Mouse (Mus musculus) midbrain, embryonic 13.5 days (tissue): ENCODE data around the gene Rbbp8nl. TPM values are rescaled to one million over a fixed set of nuclear protein-coding genes. Genes with fewer than 3 reads are reported as not detected.

ENCODE experiments used
- ATAC-seq: fragments of 200-750 bp; cut with Nextera tagmentation; 2 replicates; pipeline ENCODE4 v1.8.0; 2017; ENCODE audit warnings: mild to moderate bottlenecking, moderate TSS enrichment, moderate library complexity
- H3K27ac ChIP-seq: fragments of 300-500 bp; sonication (generic); 2 replicates; pipeline ENCODE4 v1.5.1; 2015; ENCODE audit warnings: inconsistent platforms, mild to moderate bottlenecking, moderate library complexity
- H3K27me3 ChIP-seq: fragments of 300-500 bp; sonication (generic); 2 replicates; pipeline ENCODE4 v1.6.1; 2015; ENCODE audit warnings: mild to moderate bottlenecking, inconsistent platforms
- H3K36me3 ChIP-seq: fragments of 300-500 bp; sonication (generic); 2 replicates; pipeline ENCODE4 v1.6.1; 2015; ENCODE audit warnings: mild to moderate bottlenecking, inconsistent platforms
- H3K4me1 ChIP-seq: fragments of 300-500 bp; sonication (generic); replicated peaks from 2 replicates; pipeline ENCODE4 v1.6.1; 2015; ENCODE audit warnings: inconsistent platforms
- H3K4me2 ChIP-seq: fragments of 300-500 bp; sonication (generic); replicated peaks from 2 replicates; pipeline ENCODE4 v1.6.1; 2015; ENCODE audit warnings: moderate library complexity, mild to moderate bottlenecking, inconsistent platforms
- H3K4me3 ChIP-seq: fragments of 300-500 bp; sonication (generic); replicated peaks from 2 replicates; pipeline ENCODE4 v1.5.1; 2015; ENCODE audit warnings: mild to moderate bottlenecking, inconsistent platforms
- H3K9ac ChIP-seq: fragments of 300-500 bp; sonication (generic); replicated peaks from 2 replicates; pipeline ENCODE4 v1.6.1; 2015; ENCODE audit warnings: mild to moderate bottlenecking, inconsistent platforms
- H3K9me3 ChIP-seq: fragments of 300-500 bp; sonication (generic); 2 replicates; pipeline ENCODE4 v1.6.1; 2016; ENCODE audit warnings: mild to moderate bottlenecking, inconsistent platforms
- WGBS: fragments of 180-500 bp; shearing (Covaris S2); methylation state at CpG from one replicate; pipeline ENCODE4 v1.1.7; 2015; 5-methylcytosine and 5-hydroxymethylcytosine counted together
- polyA plus RNA-seq: library from polyadenylated mRNA; unstranded; fragments of >200 nt; fragmentation: Nextera tagmentation; extraction: Ambion mirVana; gene quantifications from 2 replicates; pipeline ENCODE4 v1.2.1, GENCODE M21; 2015

Gene Rbbp8nl
- polyA plus RNA-seq, 1 experiment from 2014 or later: not detected

DNA sequence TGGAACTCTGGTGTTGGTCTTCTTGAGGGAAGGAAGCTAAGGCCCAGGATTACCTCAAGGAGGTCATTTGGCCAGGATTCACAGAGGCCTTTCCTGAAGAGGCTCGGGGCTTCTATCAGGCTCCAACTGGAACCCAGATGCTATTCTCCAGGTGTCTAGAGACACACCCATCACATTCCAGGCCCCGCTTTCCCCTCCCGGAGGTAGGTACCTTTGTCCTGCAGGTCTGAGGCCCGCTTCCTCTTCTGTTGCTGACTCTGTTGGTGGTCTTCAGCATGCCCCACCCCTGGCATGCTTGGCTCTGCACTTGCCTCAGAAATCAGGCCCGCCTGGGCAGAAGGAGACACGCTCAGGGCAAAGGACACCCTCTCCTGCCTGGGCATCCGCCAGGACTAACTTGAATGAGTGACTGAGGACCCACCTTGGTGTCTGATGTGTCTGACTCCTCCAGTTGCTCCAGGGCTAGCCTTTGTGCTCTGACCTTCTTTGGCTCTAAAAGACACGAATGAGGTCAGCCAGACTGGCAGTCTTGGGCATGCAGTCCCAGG, 11.8 kb downstream of the Rbbp8nl start:
- no peak overlapping the region for H3K9ac ChIP-seq
- ATAC-seq: no peak

DNA sequence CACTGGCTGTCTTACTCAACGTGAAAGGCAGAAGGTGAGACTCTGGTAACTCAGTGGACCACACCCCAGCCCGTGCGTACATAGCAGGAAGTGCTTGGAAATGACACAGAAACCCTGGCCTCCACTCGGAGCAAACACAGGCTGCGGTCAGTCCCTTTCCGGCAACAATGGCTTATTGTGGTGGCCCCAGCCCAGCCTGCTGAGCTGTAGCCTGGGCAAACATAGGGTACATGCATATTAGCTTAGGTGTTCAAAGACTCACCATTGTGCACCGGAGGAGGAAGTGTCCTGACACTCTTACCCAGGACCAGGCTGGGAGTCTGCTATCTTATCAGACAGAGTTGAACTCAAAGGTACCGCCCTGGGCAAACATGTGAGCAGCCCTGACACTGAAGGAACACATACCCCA, 12.8 kb downstream of the Rbbp8nl start:
- no peak overlapping the region for H3K9ac ChIP-seq
- H3K9me3 ChIP-seq: no peaks in the 10 kb centered on the region
- peaks cover 16% of the 10 kb centered on the region for H3K27me3 ChIP-seq
- no peaks in the 10 kb centered on the region for H3K36me3 ChIP-seq
- peaks cover 18% of the 10 kb centered on the region for H3K4me1 ChIP-seq
- ATAC-seq: no peak
- no peak overlapping the region for H3K4me3 ChIP-seq
- WGBS: 76% methylated on average over 8 of the region's 8 CpGs
- H3K4me2 ChIP-seq: no peak overlapping the region
- no peak overlapping the region for H3K27ac ChIP-seq

More for the DNA sequence above, 11.8 kb downstream of the Rbbp8nl start:
- Histone ChIP-seq H3K9me3 (no peaks in the 10 kb centered on the region), H3K4me3 (no peak overlapping the region), H3K4me1 (peaks cover 8% of the 10 kb centered on the region), H3K27ac (no peak overlapping the region), H3K36me3 (no peaks in the 10 kb centered on the region), H3K27me3 (peaks cover 16% of the 10 kb centered on the region), H3K4me2 (no peak overlapping the region)
- 74% methylated on average over 8 of the region's 8 CpGs for WGBS

DNA sequence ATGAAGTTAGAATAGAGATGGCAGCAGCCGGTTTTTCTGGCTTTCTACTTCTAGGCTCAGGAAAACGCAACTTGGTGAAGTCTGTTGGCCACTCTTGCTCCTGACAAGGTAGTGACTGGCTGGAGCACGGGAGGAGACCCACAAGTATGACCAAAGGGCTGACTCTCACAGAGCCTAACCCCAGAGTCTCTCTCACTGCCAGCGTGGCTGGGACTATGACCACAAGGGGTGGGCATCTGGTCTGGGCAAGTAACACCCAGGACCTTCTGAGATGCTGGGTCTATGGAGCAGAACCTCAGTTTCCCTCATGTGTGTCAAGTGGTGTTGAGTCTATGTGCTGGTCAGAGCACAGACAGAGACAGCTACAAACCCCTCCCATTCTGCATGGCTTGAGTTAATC, 13.3 kb downstream of the Rbbp8nl start:
- H3K27me3 ChIP-seq: peaks cover 16% of the 10 kb centered on the region
- no peak overlapping the region for H3K9ac ChIP-seq
- H3K36me3 ChIP-seq: no peaks in the 10 kb centered on the region
- WGBS: 54% methylated on average over 4 of the region's 4 CpGs
- H3K27ac ChIP-seq: no peak overlapping the region
- no peak for ATAC-seq
- H3K4me3 ChIP-seq: no peak overlapping the region
- no peaks in the 10 kb centered on the region for H3K9me3 ChIP-seq
- H3K4me2 ChIP-seq: no peak overlapping the region
- H3K4me1 ChIP-seq: peaks cover 23% of the 10 kb centered on the region

DNA sequence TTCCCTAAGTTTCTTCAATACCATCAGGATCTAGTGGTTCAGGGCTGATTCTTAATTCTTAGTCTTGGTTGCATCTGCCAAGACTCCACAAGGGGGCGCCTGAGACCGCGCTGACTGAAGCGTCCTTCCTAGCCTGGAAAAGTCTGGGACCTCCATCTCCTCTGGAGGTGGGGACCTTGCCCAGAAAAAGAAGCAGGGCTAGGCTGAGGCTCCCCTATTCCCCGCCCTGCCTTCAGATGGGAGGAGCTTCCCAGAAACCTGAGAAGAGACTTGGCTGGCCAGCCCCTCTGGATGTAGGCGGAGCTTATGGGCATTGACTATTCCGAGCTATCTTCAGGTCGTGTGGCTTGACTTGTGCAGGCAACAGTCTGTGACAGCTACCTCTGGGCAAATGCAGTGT, 13.8 kb downstream of the Rbbp8nl start:
- Histone ChIP-seq H3K27ac (no peak overlapping the region), H3K27me3 (peaks cover 16% of the 10 kb centered on the region), H3K4me2 (no peak overlapping the region), H3K9ac (no peak overlapping the region), H3K4me3 (no peak overlapping the region), H3K4me1 (peaks cover 28% of the 10 kb centered on the region), H3K9me3 (no peaks in the 10 kb centered on the region), H3K36me3 (no peaks in the 10 kb centered on the region)
- no peak for ATAC-seq
- WGBS: under 1% methylated on average over 8 of the region's 8 CpGs

DNA sequence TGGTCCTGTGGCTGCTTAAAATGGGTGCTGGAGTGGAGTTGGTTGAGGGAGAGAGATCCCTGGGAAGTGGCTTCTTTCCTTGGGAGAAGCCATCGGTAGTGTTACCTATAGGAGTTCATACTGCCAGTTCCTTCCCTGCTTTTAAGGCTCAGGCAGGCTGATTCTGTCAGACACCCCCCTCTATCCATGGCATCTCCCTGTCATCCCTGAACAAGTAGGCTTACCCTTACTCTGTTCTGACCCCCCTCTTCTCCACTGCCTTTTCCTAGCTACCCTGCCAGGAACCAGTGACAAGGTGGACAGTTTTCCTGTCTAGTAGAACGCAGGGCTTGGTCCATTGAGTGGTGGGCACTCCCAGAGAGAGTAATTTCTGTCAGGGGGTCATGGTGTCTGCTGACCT, 15.2 kb downstream of the Rbbp8nl start:
- Histone ChIP-seq H3K27ac (no peak overlapping the region), H3K9me3 (no peaks in the 10 kb centered on the region), H3K4me3 (no peak overlapping the region), H3K4me1 (peaks cover 40% of the 10 kb centered on the region), H3K36me3 (peaks cover 9% of the 10 kb centered on the region; the same call in 1 of the 2 replicates), H3K9ac (no peak overlapping the region), H3K27me3 (peaks cover 16% of the 10 kb centered on the region), H3K4me2 (no peak overlapping the region)
- WGBS: 85% methylated on average over 2 of the region's 2 CpGs
- ATAC-seq: no peak

DNA sequence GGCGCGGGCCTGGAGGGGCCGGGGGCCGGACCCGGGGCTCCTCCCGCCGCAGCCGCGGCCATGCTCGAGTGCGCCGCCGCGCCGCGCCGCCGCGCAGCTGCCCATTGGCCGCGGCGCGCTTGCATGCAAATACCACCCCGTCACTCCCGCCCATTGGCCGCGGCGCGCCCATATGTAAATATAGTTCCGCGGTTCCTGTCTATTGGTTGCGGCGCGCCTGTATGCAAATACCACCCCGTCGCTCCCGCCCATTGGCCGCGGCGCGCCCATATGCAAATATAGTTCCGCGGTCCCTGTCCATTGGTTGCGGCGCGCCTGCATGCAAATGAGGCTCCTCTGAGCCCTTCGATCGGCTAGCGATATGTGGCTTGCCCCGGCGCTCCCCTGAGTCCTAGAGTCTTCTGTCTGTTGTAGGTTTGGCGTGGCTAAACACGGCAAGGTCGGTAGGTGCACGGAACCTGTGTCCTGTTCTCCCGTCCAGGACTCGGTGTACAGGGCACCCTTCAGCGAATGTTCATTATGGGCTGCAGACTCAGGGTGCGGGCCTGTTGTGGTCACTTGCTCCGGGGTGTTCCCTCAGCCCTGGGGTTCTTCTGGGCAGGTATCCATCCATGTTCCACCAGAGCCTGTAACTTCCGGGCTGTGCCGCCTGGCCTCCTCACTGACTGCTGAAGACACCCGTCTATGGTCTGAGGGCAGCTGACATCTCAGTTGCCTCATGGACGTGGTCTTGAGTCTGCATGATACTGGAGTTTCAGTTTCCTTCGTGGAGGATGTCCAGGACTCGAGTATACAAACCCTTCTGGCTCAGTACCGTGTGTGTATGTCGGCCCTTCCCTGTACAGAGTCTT, 16.1 kb downstream of the Rbbp8nl start, which contains the start of gene Cables2:
TSS of gene Cables2 (minus strand) at position 103 of the 851 bp plus-strand sequence.
- ATAC-seq: peak; percentile 94
- 8% methylated on average over 59 of the region's 68 CpGs for WGBS
- peak within 1 kb of the TSS; percentile 90 for H3K4me3 ChIP-seq
- H3K36me3 ChIP-seq: peaks cover 9% of the 10 kb centered on the region; the same call in 1 of the 2 replicates
- H3K4me1 ChIP-seq: peaks cover 41% of the 10 kb centered on the region
- no peaks in the 10 kb centered on the region for H3K9me3 ChIP-seq
- H3K27me3 ChIP-seq: peaks cover 16% of the 10 kb centered on the region
- peak within 1 kb of the TSS; percentile 92 for H3K4me2 ChIP-seq
- H3K27ac ChIP-seq: peak within 1 kb of the TSS; percentile 83
- H3K9ac ChIP-seq: peak within 1 kb of the TSS; percentile 94

DNA sequence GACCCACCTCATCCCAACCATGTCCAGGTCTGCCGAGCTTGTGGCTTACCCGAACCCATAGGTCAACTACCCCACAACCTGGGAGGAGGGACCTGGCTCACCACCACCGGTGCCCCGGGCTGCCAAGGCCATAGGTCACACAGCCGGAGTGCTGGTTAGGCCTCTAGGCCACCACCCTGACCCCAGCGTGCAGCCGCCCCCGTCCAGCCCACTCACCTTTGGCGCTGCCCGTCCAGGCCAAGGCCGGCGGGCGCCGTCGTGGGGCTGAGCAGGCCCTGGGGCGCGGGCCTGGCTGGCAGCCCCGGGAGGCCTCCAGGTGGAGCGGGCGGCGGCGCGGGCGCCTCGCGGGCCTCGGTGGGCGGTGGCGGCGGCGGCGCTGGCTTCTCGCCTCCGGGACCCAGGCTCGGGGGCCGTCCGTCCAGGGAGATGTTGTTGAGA, 16.8 kb downstream of the Rbbp8nl start:
- Histone ChIP-seq H3K4me3 (peak overlapping the region; percentile 90), H3K27me3 (peaks cover 16% of the 10 kb centered on the region), H3K4me1 (peaks cover 46% of the 10 kb centered on the region), H3K9ac (peak overlapping the region; percentile 94), H3K27ac (peak overlapping the region; percentile 83), H3K4me2 (peak overlapping the region; percentile 92), H3K9me3 (no peaks in the 10 kb centered on the region), H3K36me3 (peaks cover 9% of the 10 kb centered on the region; the same call in 1 of the 2 replicates)
- ATAC-seq: peak; percentile 46; the same call in 1 of the 2 replicates
- under 1% methylated on average over 37 of the region's 37 CpGs for WGBS

DNA sequence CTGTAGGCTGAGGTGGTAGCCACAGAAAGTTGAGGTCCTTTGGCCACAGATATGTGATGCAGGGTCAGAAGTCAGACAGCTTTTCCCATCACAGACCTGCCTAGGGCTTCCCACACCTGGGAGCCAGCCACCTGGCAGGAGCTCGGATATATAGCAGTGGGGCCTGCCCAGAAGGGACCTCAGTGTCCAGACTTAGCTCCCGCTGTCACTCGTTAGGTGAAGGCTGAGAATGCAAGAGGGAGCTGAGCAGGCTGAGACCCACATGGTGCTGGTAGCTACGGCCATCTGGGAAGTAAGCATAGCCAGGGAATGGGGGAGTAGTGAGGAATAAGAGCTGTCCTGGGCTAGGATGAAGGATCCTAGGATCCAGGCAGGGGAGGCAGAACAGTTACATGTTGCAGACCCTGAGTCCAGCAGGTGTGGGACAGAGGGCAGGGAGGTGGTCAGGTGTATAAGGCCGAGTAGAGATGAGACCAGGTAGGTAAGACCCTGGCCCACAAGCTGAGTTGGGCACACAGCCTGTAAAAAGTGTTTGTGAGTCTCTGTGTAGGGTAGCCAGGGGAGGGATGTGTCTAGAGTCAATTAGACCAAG, 17.8 kb downstream of the Rbbp8nl start:
- no peaks in the 10 kb centered on the region for H3K9me3 ChIP-seq
- H3K4me1 ChIP-seq: peaks cover 46% of the 10 kb centered on the region
- H3K9ac ChIP-seq: peak overlapping the region; percentile 94
- peak overlapping the region; percentile 90 for H3K4me3 ChIP-seq
- H3K27me3 ChIP-seq: peaks cover 16% of the 10 kb centered on the region
- peaks cover 17% of the 10 kb centered on the region for H3K36me3 ChIP-seq
- 77% methylated on average over 5 of the region's 5 CpGs for WGBS
- H3K4me2 ChIP-seq: peak overlapping the region; percentile 92
- no peak for ATAC-seq
- H3K27ac ChIP-seq: no peak overlapping the region

DNA sequence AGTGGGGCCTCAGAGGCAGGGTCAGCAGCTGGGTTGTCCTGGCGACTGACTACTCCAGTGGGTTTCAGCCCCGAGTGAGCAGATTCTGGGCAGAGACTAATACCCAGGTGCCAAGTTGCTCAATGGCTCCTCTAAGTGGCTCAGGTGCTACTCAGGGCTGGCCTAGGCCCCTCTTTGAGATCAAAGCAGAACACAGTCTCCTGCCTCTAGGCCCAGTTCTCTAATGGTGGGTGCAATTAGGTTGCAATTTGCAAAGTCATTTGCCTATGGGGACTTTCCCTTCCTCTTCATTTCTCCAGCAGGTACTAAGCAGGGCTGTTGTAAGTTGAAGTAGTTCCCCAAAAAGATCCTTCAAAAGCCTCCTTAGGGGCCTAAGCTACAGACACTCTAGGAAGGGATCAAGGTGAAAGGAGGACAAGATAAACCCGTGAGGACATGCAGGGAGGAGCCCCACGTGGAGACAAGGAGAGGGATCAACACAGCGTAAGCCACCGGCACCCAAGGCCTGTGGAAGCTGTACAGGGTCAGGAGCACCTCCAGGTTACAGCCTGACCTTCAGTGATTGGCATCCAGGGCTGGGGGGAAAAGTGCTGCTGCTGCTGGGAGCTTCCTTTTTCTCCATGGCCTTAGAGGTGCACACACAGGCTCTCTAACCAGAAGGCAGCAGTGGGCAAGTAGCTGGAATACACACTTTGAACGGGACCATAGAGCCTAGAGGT, 19.0 kb downstream of the Rbbp8nl start:
- Histone ChIP-seq H3K4me1 (peaks cover 43% of the 10 kb centered on the region), H3K27ac (no peak overlapping the region), H3K9me3 (no peaks in the 10 kb centered on the region), H3K27me3 (peaks cover 16% of the 10 kb centered on the region), H3K4me2 (no peak overlapping the region), H3K9ac (peak overlapping the region; percentile 39; the same call in 1 of the 2 replicates), H3K4me3 (no peak overlapping the region), H3K36me3 (peaks cover 28% of the 10 kb centered on the region)
- 84% methylated on average over 7 of the region's 7 CpGs for WGBS
- no peak for ATAC-seq

DNA sequence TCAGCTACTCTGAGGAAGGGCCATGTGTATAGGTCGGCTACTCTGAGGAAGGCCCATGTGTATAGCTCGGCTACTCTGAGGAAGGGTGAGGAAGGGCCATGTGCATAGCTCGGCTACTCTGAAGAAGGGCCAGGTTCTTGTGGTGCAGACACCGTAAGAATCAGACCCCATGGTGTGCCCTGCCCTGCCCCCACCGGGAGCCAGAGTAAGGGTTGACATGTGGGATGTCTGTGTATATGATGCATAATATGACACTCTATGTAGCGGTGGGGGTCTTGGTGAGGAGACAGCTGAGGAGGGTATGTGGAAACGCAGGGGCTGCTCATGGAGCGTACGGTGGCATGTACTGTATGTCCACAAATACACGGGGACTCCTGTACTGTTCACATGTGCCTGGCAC, 20.4 kb downstream of the Rbbp8nl start:
- H3K9me3 ChIP-seq: no peaks in the 10 kb centered on the region
- no peak for ATAC-seq
- H3K9ac ChIP-seq: no peak overlapping the region
- H3K4me1 ChIP-seq: peaks cover 43% of the 10 kb centered on the region
- 95% methylated on average over 10 of the region's 10 CpGs for WGBS
- H3K27me3 ChIP-seq: peaks cover 4% of the 10 kb centered on the region
- H3K36me3 ChIP-seq: peaks cover 31% of the 10 kb centered on the region
- no peak overlapping the region for H3K27ac ChIP-seq
- no peak overlapping the region for H3K4me2 ChIP-seq
- H3K4me3 ChIP-seq: no peak overlapping the region

DNA sequence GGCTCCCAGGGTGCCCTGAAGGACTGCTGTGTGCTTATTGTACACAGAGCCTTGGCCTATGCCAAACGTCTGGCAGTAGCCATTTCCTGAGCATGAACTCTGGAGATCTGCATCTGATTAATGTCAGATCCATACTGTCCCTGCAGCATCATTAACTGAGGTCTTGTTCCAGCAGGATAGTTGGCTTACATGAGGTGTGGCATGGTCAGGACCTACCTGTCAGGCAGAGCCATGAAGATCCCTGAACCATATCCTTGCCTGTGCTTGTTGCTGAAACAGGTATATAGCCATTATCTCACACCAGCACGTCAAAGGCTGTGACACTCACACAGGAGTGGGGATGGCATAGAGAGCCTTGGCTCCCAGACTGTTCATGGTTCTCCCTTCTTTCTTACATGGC, 21.7 kb downstream of the Rbbp8nl start:
- H3K27ac ChIP-seq: no peak overlapping the region
- no peaks in the 10 kb centered on the region for H3K27me3 ChIP-seq
- no peak overlapping the region for H3K4me2 ChIP-seq
- no peak overlapping the region for H3K4me3 ChIP-seq
- H3K9ac ChIP-seq: no peak overlapping the region
- H3K36me3 ChIP-seq: peaks cover 45% of the 10 kb centered on the region
- WGBS: 71% methylated on average over 2 of the region's 2 CpGs
- H3K9me3 ChIP-seq: no peaks in the 10 kb centered on the region
- ATAC-seq: no peak
- H3K4me1 ChIP-seq: peaks cover 39% of the 10 kb centered on the region
